Mouse (Mus musculus): ENCODE data around the gene Cd46. TPM values are rescaled to one million over a fixed set of nuclear protein-coding genes. Genes with fewer than 3 reads are reported as not detected.
A peak's percentile ranks its signal among the peaks of the same experiment; 100 is the strongest.

Gene Cd46
- 0.46 and 0.70 TPM in 2 replicates for polyA plus RNA-seq (2015; fragmentation: Nextera tagmentation; extraction: Ambion mirVana)

DNA sequence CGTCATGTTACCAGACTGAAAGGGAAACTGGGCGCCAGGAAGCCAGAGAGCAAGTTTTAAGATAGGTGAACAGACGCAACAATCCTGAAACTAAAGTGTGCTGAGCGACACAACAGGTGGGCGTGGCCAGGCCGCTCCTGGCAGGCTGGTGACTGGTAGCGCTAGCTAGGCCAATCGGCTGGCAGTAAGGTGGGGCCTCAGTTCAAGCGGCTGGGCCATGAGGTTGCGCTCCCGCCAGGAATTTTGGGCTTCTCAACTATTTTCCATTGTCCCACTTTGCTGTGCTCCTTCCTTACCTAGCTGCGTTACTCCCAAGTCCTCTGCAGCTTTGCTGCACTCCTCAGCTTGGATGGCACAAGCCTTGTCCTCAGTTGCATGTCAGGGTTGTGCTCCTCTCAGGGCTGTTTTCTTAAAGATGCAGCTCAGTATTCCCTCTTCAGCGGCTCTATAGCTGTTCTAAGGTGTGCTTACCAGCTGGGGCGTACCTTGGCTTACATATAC, at the start of gene Cd46:
TSS of gene Cd46 (minus strand) at position 30 of the 501 bp plus-strand sequence.
- Histone ChIP-seq H3K9me3 (ENCODE audit: control insufficient read depth, low read length) (no peaks in the 10 kb centered on the region), H3K4me1 (replicated peaks; ENCODE audit: control insufficient read depth, insufficient read depth) (no peaks in the 10 kb centered on the region), H3K36me3 (ENCODE audit: control insufficient read depth, insufficient read depth, low read length) (no peaks in the 10 kb centered on the region), H3K4me2 (replicated peaks; ENCODE audit: low read depth) (peak within 1 kb of the TSS; percentile 50), H3K27ac (replicated peaks) (peak within 1 kb of the TSS; percentile 56), H3K9ac (ENCODE audit: low read length) (peak within 1 kb of the TSS; percentile 56), H3K27me3 (ENCODE audit: control insufficient read depth, insufficient read depth, low read length) (no peaks in the 10 kb centered on the region), H3K4me3 (ENCODE audit: low read depth, low read length) (peak within 1 kb of the TSS; percentile 38)
- no peak for TF ChIP-seq EP300 (optimal IDR thresholded peaks at IDR 0.05)
- TF ChIP-seq CTCF (IDR thresholded peaks at IDR 0.05; ENCODE audit: low read depth), result no peak
- peak; percentile 99 for ATAC-seq (ENCODE audit: low FRiP score, low TSS enrichment)
- 7% methylated on average over 14 of the region's 14 CpGs for WGBS
- peak; percentile 88 for DNase-seq (ENCODE audit: low spot score)

DNA sequence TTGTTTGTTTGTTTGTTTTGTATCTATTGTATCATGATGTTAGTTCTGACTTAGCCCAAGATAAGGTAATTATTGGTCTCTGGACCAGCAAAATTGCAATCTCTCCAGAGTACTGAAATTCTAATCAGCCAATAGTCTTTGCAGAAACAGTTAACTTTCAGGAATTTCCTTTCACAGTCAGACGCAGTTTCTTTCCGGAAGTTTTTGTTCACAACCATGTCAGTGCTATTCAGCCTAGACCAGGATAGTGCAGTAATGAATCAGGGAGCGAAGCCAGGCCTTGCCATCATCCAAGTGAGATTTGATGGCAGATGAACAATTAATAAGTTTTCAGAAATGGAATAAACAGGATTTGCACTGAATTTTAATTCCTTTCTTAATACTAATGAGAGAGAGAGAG, 40.0 kb upstream of the Cd46 start:
- TF ChIP-seq EP300 (optimal IDR thresholded peaks at IDR 0.05) (no peak), CTCF (IDR thresholded peaks at IDR 0.05; ENCODE audit: low read depth) (no peak)
- 38% methylated on average over 3 of the region's 3 CpGs for WGBS
- DNase-seq (ENCODE audit: low spot score) (no peak), ATAC-seq (ENCODE audit: low FRiP score, low TSS enrichment) (no peak)
- no peaks in the 10 kb centered on the region for H3K27me3 ChIP-seq (ENCODE audit: control insufficient read depth, insufficient read depth, low read length)
- H3K27ac ChIP-seq (replicated peaks), result peak overlapping the region; percentile 98; the same call in 1 of the 2 replicates
- peak overlapping the region; percentile 54; the same call in 1 of the 2 replicates for H3K4me3 ChIP-seq (ENCODE audit: low read depth, low read length)
- no peaks in the 10 kb centered on the region for H3K4me1 ChIP-seq (replicated peaks; ENCODE audit: control insufficient read depth, insufficient read depth)
- peak overlapping the region; percentile 55 for H3K4me2 ChIP-seq (replicated peaks; ENCODE audit: low read depth)
- no peak overlapping the region for H3K9ac ChIP-seq (ENCODE audit: low read length)
- H3K36me3 ChIP-seq (ENCODE audit: control insufficient read depth, insufficient read depth, low read length), result peaks cover 5% of the 10 kb centered on the region
- H3K9me3 ChIP-seq (ENCODE audit: control insufficient read depth, low read length), result no peaks in the 10 kb centered on the region

DNA sequence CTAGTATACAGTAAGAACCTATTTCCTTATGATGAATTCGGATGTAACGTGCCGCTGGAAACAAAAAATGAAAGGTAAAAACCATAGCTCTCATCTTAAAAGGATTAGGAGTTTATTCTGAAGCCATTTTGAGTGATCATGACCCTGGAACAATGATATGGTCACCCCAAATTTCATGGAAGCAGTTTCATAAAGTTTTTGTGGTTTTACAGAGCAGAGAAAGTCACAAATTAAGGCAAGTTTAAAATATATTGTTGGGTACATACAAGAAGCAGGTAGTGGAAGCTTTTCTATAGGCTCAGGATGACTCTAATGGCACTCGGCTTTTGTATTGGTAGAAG, 39.6 kb upstream of the Cd46 start:
- Histone ChIP-seq H3K27me3 (ENCODE audit: control insufficient read depth, insufficient read depth, low read length) (no peaks in the 10 kb centered on the region), H3K4me1 (replicated peaks; ENCODE audit: control insufficient read depth, insufficient read depth) (no peaks in the 10 kb centered on the region), H3K9ac (ENCODE audit: low read length) (peak overlapping the region; percentile 86), H3K36me3 (ENCODE audit: control insufficient read depth, insufficient read depth, low read length) (peaks cover 5% of the 10 kb centered on the region), H3K9me3 (ENCODE audit: control insufficient read depth, low read length) (no peaks in the 10 kb centered on the region), H3K4me2 (replicated peaks; ENCODE audit: low read depth) (peak overlapping the region; percentile 55), H3K27ac (replicated peaks) (peak overlapping the region; percentile 98), H3K4me3 (ENCODE audit: low read depth, low read length) (peak overlapping the region; percentile 54)
- WGBS, result 20% methylated on average over 4 of the region's 4 CpGs
- no peak for ATAC-seq (ENCODE audit: low FRiP score, low TSS enrichment)
- no peak for DNase-seq (ENCODE audit: low spot score)
- TF ChIP-seq CTCF (IDR thresholded peaks at IDR 0.05; ENCODE audit: low read depth) (no peak), EP300 (optimal IDR thresholded peaks at IDR 0.05) (no peak)

DNA sequence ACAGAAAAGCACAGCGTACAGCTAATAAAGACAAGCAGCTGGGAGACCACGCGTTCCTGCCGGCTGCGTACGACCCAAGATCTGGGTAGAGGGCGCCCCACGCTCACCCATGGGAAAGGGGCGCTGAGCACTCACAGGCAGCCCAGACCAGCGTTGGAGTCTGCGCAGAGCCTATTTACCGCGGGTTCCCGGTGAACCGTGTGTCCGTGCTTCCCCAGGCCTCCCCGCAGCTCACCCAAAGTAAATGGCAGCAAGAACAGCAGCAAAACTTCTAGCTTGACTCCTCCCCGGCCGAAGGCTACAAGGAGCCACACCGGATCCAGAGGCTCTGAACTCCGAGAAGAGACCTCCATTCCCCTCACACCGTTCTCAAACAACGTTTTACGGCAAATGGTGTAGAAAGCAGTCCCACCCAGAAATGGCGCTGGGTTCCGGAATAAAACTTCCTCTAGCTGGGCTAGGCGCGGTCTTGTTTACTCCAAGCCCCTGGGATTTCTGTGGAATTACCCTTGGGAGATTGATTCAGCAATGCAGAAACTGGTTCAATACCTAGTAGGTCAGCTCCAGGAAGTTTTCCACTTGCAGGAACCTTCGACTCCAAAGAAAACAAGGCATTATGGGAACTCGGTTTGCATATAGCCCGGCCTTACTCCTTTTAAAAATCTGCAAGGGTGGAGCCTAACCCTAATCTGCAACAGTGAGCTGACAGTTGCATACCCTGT, 39.1 kb upstream of the Cd46 start, which contains the start of gene Cr1l:
TSS of gene Cr1l (minus strand) at position 634 of the 722 bp plus-strand sequence.
- Histone ChIP-seq H3K9ac (ENCODE audit: low read length) (peak within 1 kb of the TSS; percentile 86), H3K9me3 (ENCODE audit: control insufficient read depth, low read length) (no peaks in the 10 kb centered on the region), H3K4me2 (replicated peaks; ENCODE audit: low read depth) (peak within 1 kb of the TSS; percentile 55), H3K4me1 (replicated peaks; ENCODE audit: control insufficient read depth, insufficient read depth) (no peaks in the 10 kb centered on the region), H3K27me3 (ENCODE audit: control insufficient read depth, insufficient read depth, low read length) (no peaks in the 10 kb centered on the region), H3K4me3 (ENCODE audit: low read depth, low read length) (peak within 1 kb of the TSS; percentile 54), H3K36me3 (ENCODE audit: control insufficient read depth, insufficient read depth, low read length) (peaks cover 5% of the 10 kb centered on the region), H3K27ac (replicated peaks) (peak within 1 kb of the TSS; percentile 98)
- TF ChIP-seq CTCF (IDR thresholded peaks at IDR 0.05; ENCODE audit: low read depth) (peak; percentile 80), EP300 (optimal IDR thresholded peaks at IDR 0.05) (no peak)
- DNase-seq (ENCODE audit: low spot score) (peak; percentile 87), ATAC-seq (ENCODE audit: low FRiP score, low TSS enrichment) (peak; percentile 96)
- under 1% methylated on average over 31 of the region's 31 CpGs for WGBS

GRCm38 (mm10) chr1:195130479-195130878, 38.4 kb upstream of the Cd46 start:
- DNase-seq (ENCODE audit: low spot score) (no peak), ATAC-seq (ENCODE audit: low FRiP score, low TSS enrichment) (no peak)
- Histone ChIP-seq H3K4me3 (ENCODE audit: low read depth, low read length) (peak overlapping the region; percentile 54), H3K9ac (ENCODE audit: low read length) (peak overlapping the region; percentile 86), H3K27me3 (ENCODE audit: control insufficient read depth, insufficient read depth, low read length) (no peaks in the 10 kb centered on the region), H3K4me1 (replicated peaks; ENCODE audit: control insufficient read depth, insufficient read depth) (no peaks in the 10 kb centered on the region), H3K27ac (replicated peaks) (peak overlapping the region; percentile 98; the same call in 1 of the 2 replicates), H3K9me3 (ENCODE audit: control insufficient read depth, low read length) (no peaks in the 10 kb centered on the region), H3K4me2 (replicated peaks; ENCODE audit: low read depth) (peak overlapping the region; percentile 55), H3K36me3 (ENCODE audit: control insufficient read depth, insufficient read depth, low read length) (peaks cover 5% of the 10 kb centered on the region)
- TF ChIP-seq EP300 (optimal IDR thresholded peaks at IDR 0.05) (no peak), CTCF (IDR thresholded peaks at IDR 0.05; ENCODE audit: low read depth) (no peak)
- WGBS, result 10% methylated on average over 2 of the region's 2 CpGs

GRCm38 (mm10) chr1:195129867-195130266, 37.8 kb upstream of the Cd46 start:
- H3K27me3 ChIP-seq (ENCODE audit: control insufficient read depth, insufficient read depth, low read length), result no peaks in the 10 kb centered on the region
- H3K4me3 ChIP-seq (ENCODE audit: low read depth, low read length), result no peak overlapping the region
- H3K9me3 ChIP-seq (ENCODE audit: control insufficient read depth, low read length), result no peaks in the 10 kb centered on the region
- peaks cover 5% of the 10 kb centered on the region for H3K36me3 ChIP-seq (ENCODE audit: control insufficient read depth, insufficient read depth, low read length)
- no peak for ATAC-seq (ENCODE audit: low FRiP score, low TSS enrichment)
- H3K9ac ChIP-seq (ENCODE audit: low read length), result no peak overlapping the region
- TF ChIP-seq EP300 (optimal IDR thresholded peaks at IDR 0.05) (no peak), CTCF (IDR thresholded peaks at IDR 0.05; ENCODE audit: low read depth) (no peak)
- H3K27ac ChIP-seq (replicated peaks), result no peak overlapping the region
- 77% methylated on average over 1 of the region's 1 CpGs for WGBS
- 0 out of 2 replicates have a peak overlapping the region, but pooled peaks have one; percentile 31 for H3K4me2 ChIP-seq (replicated peaks; ENCODE audit: low read depth)
- DNase-seq (ENCODE audit: low spot score), result no peak
- H3K4me1 ChIP-seq (replicated peaks; ENCODE audit: control insufficient read depth, insufficient read depth), result no peaks in the 10 kb centered on the region

All from stomach, postnatal 0 days (tissue).